Mouse (Mus musculus) brain, embryonic 14.5 days (tissue): Measurements from ENCODE around the gene Trim28. TPM values are rescaled to one million over a fixed set of nuclear protein-coding genes. Genes with fewer than 3 reads are reported as not detected.

ENCODE experiments used
- DNase-seq: peaks from one replicate; pipeline ENCODE4 v3.0.0-alpha.2; 2011; ENCODE audit warnings: low read depth
- CTCF ChIP-seq: fragments of 200-500 bp; IDR thresholded peaks from 2 replicates; pipeline ENCODE4 v1.5.1; 2012; ENCODE audit warnings: inconsistent platforms, mild to moderate bottlenecking, moderate library complexity, borderline replicate concordance; ENCODE audit not compliant: insufficient read depth, insufficient read length; ENCODE audit errors: extremely low read depth
- POLR2A ChIP-seq: fragments of 200-500 bp; IDR thresholded peaks from 2 replicates; pipeline ENCODE4 v1.6.1; 2012; ENCODE audit warnings: mild to moderate bottlenecking, inconsistent platforms, borderline replicate concordance; ENCODE audit not compliant: poor library complexity, insufficient read depth, insufficient read length, severe bottlenecking; ENCODE audit errors: extremely low read depth
- polyA plus RNA-seq: library from polyadenylated mRNA; depleted of rRNA; stranded (reverse); fragments of >200 nt; gene quantifications from 2 replicates; pipeline ENCODE4 v1.2.3, GENCODE M21; 2012

The Trim28 gene
- polyA plus RNA-seq, 1 experiment, result 585 TPM

DNA sequence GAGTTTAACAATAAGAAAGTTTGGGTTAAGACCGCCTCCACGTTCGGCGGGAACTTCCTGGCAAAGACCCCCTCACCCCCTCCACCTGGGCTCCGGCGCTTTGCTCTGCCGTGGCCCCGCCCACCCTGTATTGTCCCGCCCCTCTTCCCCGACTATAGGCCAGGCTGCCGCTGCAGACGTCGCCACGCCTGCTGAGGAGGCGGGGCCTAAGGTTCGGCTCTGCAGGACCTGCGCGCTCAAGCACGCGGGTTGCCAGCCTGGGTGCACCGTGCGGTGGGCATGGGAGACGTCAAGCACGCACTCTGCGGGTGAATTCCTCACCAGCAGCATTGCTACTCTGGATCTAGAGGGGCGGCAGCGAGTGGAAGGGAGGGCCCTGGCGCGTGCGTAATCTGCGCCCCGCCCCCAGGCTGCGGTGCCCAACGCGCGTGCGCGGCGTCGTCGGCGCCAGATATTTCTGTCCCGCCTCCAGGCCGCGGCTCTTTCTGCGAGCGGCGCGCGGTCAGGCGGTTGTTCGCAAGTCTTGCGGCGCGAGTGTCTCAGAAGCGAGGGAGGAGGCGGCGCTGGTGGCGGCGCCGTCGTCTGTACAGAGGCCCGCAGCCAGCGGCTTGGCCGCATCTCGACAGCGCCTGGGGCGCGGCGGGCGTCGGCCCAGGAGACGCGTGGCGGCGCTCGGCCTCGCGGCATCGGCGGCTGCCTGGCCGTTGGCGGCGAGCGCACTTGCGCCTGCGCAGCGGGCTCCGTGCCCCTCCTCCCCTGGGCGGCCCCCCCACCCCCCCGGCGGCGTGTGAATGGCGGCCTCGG, 25.2 kb downstream of the Trim28 start:
- TF ChIP-seq CTCF, result no peak
- TF ChIP-seq POLR2A, result peak; percentile 89
- peak; percentile 98 for DNase-seq

DNA sequence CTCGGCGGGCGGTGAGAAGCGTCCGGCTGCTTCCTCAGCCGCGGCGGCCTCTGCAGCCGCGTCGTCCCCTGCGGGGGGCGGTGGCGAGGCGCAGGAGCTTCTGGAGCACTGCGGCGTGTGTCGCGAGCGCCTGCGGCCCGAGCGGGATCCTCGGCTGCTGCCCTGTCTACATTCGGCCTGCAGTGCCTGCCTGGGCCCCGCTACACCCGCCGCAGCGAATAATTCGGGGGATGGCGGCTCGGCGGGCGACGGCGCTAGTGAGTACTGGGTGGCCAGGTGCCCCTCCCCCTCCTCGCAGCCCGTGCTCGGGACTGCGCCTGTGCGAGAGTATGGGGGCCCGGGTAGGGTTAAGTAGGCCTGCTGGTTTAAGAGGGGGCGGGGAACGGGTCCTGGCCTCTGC, 25.9 kb downstream of the Trim28 start:
- TF ChIP-seq CTCF (no peak), POLR2A (no peak)
- DNase-seq, result peak; percentile 87

DNA sequence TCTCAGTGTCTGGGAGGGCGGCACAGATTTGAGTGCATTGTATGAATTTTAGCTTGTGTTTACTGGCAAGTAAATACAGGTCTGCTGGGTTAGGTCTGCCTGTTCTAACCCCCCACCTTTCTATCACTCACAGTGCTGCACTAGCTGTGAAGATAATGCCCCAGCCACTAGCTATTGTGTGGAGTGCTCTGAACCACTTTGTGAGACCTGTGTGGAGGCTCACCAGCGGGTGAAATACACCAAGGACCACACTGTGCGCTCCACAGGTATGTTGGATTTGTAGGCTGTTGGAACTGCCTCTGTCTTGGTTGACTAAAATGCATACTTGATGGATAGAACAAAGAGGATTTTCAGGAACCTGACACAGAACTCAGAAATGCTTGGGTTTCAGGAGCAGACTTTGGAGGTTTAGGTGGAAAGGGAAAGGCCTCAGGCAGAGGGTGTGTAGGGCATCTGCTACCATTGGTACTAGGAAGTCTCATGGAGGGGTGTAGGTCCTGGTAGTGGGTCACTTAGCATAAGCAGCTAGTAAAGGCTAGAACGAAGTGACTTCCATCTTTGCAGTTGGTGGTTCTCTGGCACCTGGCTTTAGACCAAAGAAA, 26.7 kb downstream of the Trim28 start:
- TF ChIP-seq POLR2A (no peak), CTCF (no peak)
- DNase-seq, result no peak

DNA sequence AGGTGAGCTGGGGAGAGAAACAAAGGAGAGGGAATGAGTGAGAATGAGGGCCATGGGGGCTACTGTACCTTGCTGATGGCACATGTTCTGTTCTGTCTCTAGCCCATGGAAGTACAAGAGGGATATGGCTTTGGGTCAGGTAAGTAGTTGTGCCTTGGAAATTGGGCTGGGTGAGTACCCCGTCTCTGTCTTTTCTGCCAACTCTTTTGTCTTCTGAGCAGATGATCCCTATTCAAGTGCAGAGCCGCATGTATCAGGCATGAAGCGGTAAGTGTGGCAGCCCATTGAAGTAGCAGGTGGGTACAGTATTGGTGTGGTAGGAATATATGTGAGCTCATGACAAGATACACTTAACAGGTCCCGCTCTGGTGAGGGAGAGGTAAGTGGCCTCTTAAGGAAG, 30.1 kb downstream of the Trim28 start:
- DNase-seq, result no peak

DNA sequence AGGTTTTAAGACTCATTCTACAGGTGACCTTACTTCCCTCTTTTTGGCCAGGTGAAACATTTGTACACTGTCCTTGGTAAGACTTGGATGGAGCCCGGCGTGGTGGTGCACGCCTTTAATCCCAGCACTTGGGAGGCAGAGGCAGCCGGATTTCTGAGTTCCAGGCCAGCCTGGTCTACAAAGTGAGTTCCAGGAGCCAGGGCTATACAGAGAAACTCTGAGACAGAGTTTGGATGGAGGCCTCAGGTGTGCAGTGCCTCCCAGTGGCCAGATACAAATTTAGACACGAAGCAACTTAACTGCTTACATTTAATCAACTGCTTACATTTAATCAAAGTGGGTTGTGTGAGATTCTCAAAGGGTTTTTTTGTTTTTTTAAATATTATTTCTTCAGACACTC, 32.2 kb downstream of the Trim28 start:
- DNase-seq, result peak; percentile 43

More for the DNA sequence above, 30.1 kb downstream of the Trim28 start:
- TF ChIP-seq CTCF, result no peak
- no peak for TF ChIP-seq POLR2A

DNA sequence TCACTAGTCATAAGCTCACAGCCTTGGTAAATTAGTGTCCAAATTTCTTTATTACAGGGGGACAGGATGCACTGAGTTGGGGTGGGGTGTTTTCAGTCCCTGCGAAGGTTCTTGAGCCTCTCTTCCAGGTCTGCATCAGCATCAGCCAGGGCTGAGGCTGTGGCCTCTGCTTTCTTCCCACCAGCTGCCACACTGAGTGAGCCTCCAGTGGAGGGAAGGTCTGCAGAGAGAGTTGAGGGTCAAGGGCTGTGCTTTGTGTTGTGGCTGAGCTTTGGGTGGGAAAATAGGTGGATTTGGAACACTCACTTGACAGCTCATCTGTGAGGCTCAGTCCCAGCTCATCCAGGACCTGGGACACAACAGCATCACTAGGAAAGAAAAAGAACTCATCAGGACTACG, 33.1 kb downstream of the Trim28 start:
- DNase-seq, result no peak
- no peak for TF ChIP-seq CTCF
- TF ChIP-seq POLR2A, result no peak

More for the DNA sequence above, 32.2 kb downstream of the Trim28 start:
- TF ChIP-seq POLR2A (no peak), CTCF (peak; percentile 33; the same call in 1 of the 2 replicates)

DNA sequence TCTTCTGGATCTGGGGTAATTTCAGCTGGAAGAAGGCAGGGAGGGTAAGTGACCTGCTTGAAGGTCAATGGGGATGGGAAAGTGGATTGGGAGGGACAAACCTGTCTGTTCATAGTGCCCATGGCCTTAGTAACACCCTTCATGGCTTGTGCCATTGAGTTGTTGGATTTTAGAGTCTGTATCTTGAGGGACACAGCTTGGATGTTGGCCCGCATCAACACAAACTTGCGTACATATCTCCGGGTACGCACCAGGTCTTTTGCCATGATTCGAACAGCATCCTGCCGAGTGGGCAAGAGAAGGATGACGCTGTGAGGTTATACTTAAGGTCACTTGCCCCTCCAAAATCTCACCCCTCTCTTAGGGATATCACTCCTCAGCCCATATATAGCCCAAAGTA, 33.6 kb downstream of the Trim28 start:
- TF ChIP-seq POLR2A (no peak), CTCF (no peak)
- DNase-seq, result no peak

DNA sequence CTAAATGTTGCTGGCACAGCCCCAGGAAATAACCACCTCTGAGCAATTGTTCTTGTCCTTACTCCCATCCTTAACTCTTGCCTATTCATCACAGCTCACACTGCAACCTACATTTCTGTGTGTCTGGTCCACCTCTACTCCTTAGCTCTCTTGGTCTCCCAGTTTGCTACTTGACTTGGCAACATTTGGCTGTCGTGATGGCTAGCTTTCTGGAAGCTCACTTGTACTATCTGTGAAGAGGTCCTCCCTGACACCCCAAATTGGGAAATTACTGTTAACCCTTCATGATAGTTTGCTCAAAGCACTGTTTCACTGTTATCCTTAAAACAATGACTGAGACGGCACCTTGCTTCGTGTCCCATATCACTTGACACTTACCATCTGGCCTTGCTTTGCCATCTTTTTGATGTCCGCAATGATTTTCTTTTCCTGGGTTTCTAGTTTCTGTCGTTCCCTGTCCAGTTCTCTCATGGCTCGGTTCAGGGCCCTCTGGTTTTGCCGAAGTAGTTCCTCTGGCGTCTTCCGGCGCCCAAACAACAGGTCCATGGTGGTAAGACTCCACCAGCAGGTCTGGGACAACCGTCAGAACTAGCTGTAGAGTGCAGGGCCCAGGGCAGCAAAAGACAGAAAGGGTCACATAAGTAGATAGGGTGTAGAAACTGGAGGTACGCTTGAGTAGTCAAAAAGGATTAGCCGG, 34.7 kb downstream of the Trim28 start:
- no peak for DNase-seq
- TF ChIP-seq CTCF (no peak), POLR2A (no peak)

DNA sequence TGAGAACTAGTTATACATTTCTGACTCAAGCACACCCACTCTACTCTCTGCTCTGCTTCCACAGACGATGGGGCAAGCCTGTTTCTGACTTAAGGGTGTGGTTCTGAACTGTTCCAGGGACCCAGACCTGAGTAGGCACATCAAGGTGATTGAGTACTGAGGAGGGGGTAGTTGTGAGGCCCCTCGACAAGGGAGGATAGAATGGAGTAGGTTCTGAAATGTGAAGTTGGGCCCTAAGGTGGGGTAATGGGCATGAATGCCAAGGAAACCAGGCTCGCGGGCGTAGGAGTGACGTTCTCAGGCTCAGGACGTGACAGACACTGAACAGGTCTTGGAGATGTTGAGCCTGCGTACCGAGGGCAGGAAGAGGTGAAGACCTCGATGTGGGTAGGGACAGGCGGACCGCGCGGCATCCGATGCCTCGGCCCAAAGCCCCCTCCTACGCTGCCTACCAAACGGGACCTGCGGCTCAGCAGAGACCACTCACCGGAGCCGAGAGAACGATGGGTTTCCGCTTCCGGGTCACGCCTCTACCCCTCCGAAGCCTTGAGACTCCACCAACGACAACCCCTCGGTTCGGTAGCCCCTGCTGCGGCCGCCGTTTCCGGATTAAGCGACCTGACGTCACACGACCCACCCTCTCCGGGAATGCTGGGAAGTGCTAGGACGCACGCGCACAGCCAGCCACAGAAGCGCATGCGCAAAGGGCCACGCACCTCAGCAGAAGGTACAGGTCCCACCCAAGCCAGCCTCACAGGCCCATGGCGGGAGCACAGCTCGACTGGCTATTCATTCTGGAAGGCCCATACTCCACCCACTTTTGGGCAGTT, 35.4 kb downstream of the Trim28 start, which contains the start of gene Chmp2a:
TSS of gene Chmp2a (minus strand) at position 660 of the 830 bp plus-strand sequence.
- DNase-seq, result peak; percentile 99
- TF ChIP-seq POLR2A, result no peak; the same call in 1 of the 2 replicates
- TF ChIP-seq CTCF, result no peak

DNA sequence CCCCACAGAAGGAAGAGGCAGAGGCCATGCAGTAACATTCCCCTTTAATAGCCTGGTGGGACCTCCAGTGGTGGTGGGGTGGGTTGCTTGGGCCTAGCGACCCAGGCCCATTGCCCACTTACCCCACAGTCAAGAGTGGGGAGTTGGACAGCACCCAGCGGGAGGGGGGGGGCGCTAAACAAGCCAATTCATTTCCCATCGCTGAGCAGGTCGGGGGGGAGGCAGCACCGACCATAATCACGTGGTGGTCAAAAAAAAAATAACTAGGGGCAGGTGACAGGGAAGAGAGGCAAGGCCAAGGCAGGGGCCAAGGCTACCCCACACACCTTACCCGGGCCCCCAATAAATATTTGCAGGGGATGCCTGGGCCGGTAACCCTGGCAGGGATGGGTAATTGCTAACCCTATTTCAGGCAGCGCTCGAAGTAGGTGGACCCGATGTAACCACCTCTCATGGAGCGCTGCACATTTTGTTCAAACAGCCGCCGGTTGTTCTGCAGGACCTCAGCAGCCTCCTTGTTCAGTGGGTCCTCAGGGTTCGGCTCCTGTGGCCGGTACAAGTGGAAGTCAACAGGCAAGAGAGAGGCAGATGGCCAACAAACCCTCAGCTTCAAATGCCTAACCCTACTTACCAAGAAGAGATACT, 36.4 kb downstream of the Trim28 start:
- no peak for DNase-seq
- TF ChIP-seq CTCF, result no peak
- no peak for TF ChIP-seq POLR2A
